Mouse (Mus musculus) small intestine, adult 2 months (tissue): ENCODE data around the gene Timm10. TPM values are rescaled to one million over a fixed set of nuclear protein-coding genes. Genes with fewer than 3 reads are reported as not detected.
A peak's percentile ranks its signal among the peaks of the same experiment; 100 is the strongest.

Experiments used
- H3K27ac ChIP-seq: fragments of 200-500 bp; 2 replicates; pipeline ENCODE4 v1.5.1; 2012; ENCODE audit warnings: low read depth, low read length, control low read depth, inconsistent platforms; ENCODE audit not compliant: insufficient read depth
- H3K27me3 ChIP-seq: fragments of 200-500 bp; 2 replicates; pipeline ENCODE4 v1.6.1; 2012; ENCODE audit warnings: mild to moderate bottlenecking, moderate library complexity, low read length, inconsistent platforms; ENCODE audit not compliant: control insufficient read depth, insufficient read depth
- H3K36me3 ChIP-seq: fragments of 200-500 bp; 2 replicates; pipeline ENCODE4 v1.6.1; 2012; ENCODE audit warnings: mild to moderate bottlenecking, low read length, control low read depth, inconsistent platforms; ENCODE audit not compliant: control insufficient read depth, insufficient read depth
- H3K4me1 ChIP-seq: fragments of 200-500 bp; 2 replicates; pipeline ENCODE4 v1.6.1; 2012; ENCODE audit warnings: low read length, inconsistent platforms, mixed read lengths; ENCODE audit not compliant: control insufficient read depth, insufficient read depth, insufficient read length
- H3K4me3 ChIP-seq: fragments of 200-500 bp; 2 replicates; pipeline ENCODE4 v1.5.1; 2012; ENCODE audit warnings: low read depth, mild to moderate bottlenecking, control low read depth, inconsistent platforms, low read length, moderate library complexity
- CTCF ChIP-seq: fragments of 200-500 bp; IDR thresholded peaks from 2 replicates; pipeline ENCODE4 v1.5.1; 2012; ENCODE audit warnings: low read depth, mild to moderate bottlenecking, control low read depth, inconsistent platforms, low read length, moderate library complexity, mixed read lengths; ENCODE audit not compliant: insufficient replicate concordance, insufficient read length; ENCODE audit errors: extremely low read depth
- POLR2A ChIP-seq: fragments of 200-500 bp; IDR thresholded peaks from 2 replicates; pipeline ENCODE4 v1.6.1; 2012; ENCODE audit warnings: low read depth, mild to moderate bottlenecking, control low read depth, inconsistent platforms, low read length, moderate library complexity
- WGBS: fragments of 180-500 bp; shearing (Covaris S2); methylation state at CpG from one replicate; pipeline ENCODE4 v1.1.7; 2018; 5-methylcytosine and 5-hydroxymethylcytosine counted together
- polyA plus RNA-seq: library from polyadenylated mRNA; depleted of rRNA; stranded (reverse); fragments of >200 nt; gene quantifications from 2 replicates; pipeline ENCODE4 v1.2.3, GENCODE M21; 2012; rRNA removed

Timm10 gene
- polyA plus RNA-seq, 1 experiment: 32.0 TPM

- H3K4me3 ChIP-seq: peak overlapping the region; percentile 56
- no peaks in the 10 kb centered on the region for H3K36me3 ChIP-seq
- H3K4me1 ChIP-seq: peaks cover 7% of the 10 kb centered on the region
- no peak overlapping the region for H3K27ac ChIP-seq
- no peak for TF ChIP-seq POLR2A
- TF ChIP-seq CTCF: no peak
- peaks cover 35% of the 10 kb centered on the region for H3K27me3 ChIP-seq
- WGBS: 2% methylated on average over 78 of the region's 78 CpGs
Measured at GRCm38 (mm10) chr2:84872105-84872716, 45.4 kb downstream of the Timm10 start.

DNA sequence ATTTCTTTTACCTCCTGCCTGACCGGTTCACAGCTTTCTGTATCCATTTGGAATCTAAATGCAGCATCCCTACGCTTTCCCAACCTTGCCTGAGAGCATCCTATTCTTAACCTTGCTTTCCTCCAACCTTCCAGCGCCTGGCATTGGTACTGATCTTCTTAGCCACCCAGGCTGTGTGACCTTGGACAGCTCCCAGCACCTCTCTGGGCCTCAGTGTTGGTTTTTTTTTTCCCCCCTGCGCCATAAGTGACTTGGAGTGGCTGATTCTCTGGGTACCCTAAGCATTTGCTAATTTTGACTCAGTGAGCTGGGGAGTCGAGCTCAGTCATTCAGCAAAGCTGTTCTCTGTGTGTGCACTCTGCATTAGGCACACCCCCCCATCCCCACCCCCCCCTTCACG lies 49.0 kb downstream of the Timm10 start:
- Histone ChIP-seq H3K4me3 (no peak overlapping the region), H3K27ac (no peak overlapping the region), H3K4me1 (peaks cover 7% of the 10 kb centered on the region), H3K36me3 (no peaks in the 10 kb centered on the region), H3K27me3 (peaks cover 18% of the 10 kb centered on the region)
- TF ChIP-seq POLR2A (no peak), CTCF (no peak)
- 38% methylated on average over 6 of the region's 6 CpGs for WGBS

Other genes starting within 250 kb of the Timm10 start
- 29.0 and 80.2 TPM in 2 replicates for gene Ctnnd1, start 176.2 kb upstream of the Timm10 start, polyA plus RNA-seq
- gene Btbd18, start 167.9 kb upstream of the Timm10 start, polyA plus RNA-seq: not detected in 2 replicates
- gene Selenoh, start 156.2 kb upstream of the Timm10 start, polyA plus RNA-seq: 42.8 and 47.3 TPM in 2 replicates
- gene Gm28635, start 149.0 kb upstream of the Timm10 start, polyA plus RNA-seq: not detected in 2 replicates
- gene Med19, start 148.6 kb upstream of the Timm10 start, polyA plus RNA-seq: 2.7 and 5.1 TPM in 2 replicates
- 15.5 and 17.4 TPM in 2 replicates for gene Tmx2, start 147.9 kb upstream of the Timm10 start, polyA plus RNA-seq
- 23.2 and 46.1 TPM in 2 replicates for gene Zdhhc5, start 111.8 kb upstream of the Timm10 start, polyA plus RNA-seq
- 4.3 and 11.4 TPM in 2 replicates for gene Clp1, start 99.6 kb upstream of the Timm10 start, polyA plus RNA-seq
- 0.57 and 2.4 TPM in 2 replicates for gene Ypel4, start 92.9 kb upstream of the Timm10 start, polyA plus RNA-seq
- gene Gm19426, start 83.3 kb upstream of the Timm10 start, polyA plus RNA-seq: 0.18 and 0.25 TPM in 2 replicates
- 66.5 and 97.6 TPM in 2 replicates for gene Serping1, start 51.6 kb upstream of the Timm10 start, polyA plus RNA-seq
- 28.6 and 85.7 TPM in 2 replicates for gene Ube2l6, start 28.2 kb upstream of the Timm10 start, polyA plus RNA-seq
- 0.06 TPM in 1 of 2 replicates, not detected in the other for gene Smtnl1, start 4.3 kb upstream of the Timm10 start, polyA plus RNA-seq
- gene Slc43a1, start 11.9 kb downstream of the Timm10 start, polyA plus RNA-seq: 1.8 and 4.4 TPM in 2 replicates
- gene Rtn4rl2, start 59.7 kb downstream of the Timm10 start, polyA plus RNA-seq: 4.8 and 11.8 TPM in 2 replicates
- 14.4 and 31.1 TPM in 2 replicates for gene Slc43a3, start 109.6 kb downstream of the Timm10 start, polyA plus RNA-seq
- 0.49 and 1.1 TPM in 2 replicates for gene Prg2, start 153.5 kb downstream of the Timm10 start, polyA plus RNA-seq
- gene Prg3, start 161.2 kb downstream of the Timm10 start, polyA plus RNA-seq: not detected in 2 replicates
- 27.0 and 47.2 TPM in 2 replicates for gene Ssrp1, start 210.2 kb downstream of the Timm10 start, polyA plus RNA-seq
- gene P2rx3, start 210.5 kb downstream of the Timm10 start, polyA plus RNA-seq: 0.16 and 0.17 TPM in 2 replicates
- 29.6 and 36.9 TPM in 2 replicates for gene Tnks1bp1, start 221.0 kb downstream of the Timm10 start, polyA plus RNA-seq